Mouse (Mus musculus): ENCODE measurements at regions not wholly inside any gene's neighbourhood (a gene's known extent, or its start where the extent isn't known, plus 50 kb on each side); places are given as distances from the start of the nearest gene placed in this dataset.
A peak's percentile ranks its signal among the peaks of the same experiment; 100 is the strongest.

- DNase-seq (ENCODE audit: low read depth, low spot score) (peak; percentile 10), ATAC-seq (no peak)
- H3K27me3 ChIP-seq, result no peaks in the 10 kb centered on the region
- POLR2A ChIA-PET, result interaction anchor here (0.7 kb wide), 2 partner anchors 180 to 422 kb away, joined by 4 to 5 read pairs; no protein-coding TSS in a partner anchor
- no peak for TF ChIP-seq CTCF (IDR thresholded peaks at IDR 0.05)
- CTCF ChIA-PET, result no interaction called here
- in situ Hi-C loops (cut with MboI; ENCODE audit: low pct_unique_long_range_greater_than_20kb), result no loop called here
These were observed 542.0 kb upstream of the Adam5 start for GRCm38 (mm10) chr8:25366181-25366580.

- ChIA-PET POLR2A (no interaction called here), CTCF (interaction anchor here (1.0 to 1.6 kb wide), 4 partner anchors 8 to 79 kb away, joined by 3 to 4 read pairs (median 3); no protein-coding TSS in a partner anchor)
- no peak for TF ChIP-seq CTCF (IDR thresholded peaks at IDR 0.05)
- no peak for DNase-seq (ENCODE audit: low read depth, low spot score)
- H3K27me3 ChIP-seq, result no peaks in the 10 kb centered on the region
- no peak for ATAC-seq
- in situ Hi-C loops (cut with MboI; ENCODE audit: low pct_unique_long_range_greater_than_20kb), result no loop called here
These were observed 538.5 kb upstream of the Adam5 start for GRCm38 (mm10) chr8:25362656-25363055.

GRCm38 (mm10) chr8:25362146-25362545 is 538.0 kb upstream of the Adam5 start:
- ChIA-PET CTCF (interaction anchor here (1.0 to 1.6 kb wide), 4 partner anchors 9 to 78 kb away, joined by 3 to 4 read pairs (median 3); no protein-coding TSS in a partner anchor), POLR2A (no interaction called here)
- DNase-seq (ENCODE audit: low read depth, low spot score), result no peak
- no peak for ATAC-seq
- no peak for TF ChIP-seq CTCF (IDR thresholded peaks at IDR 0.05)
- no peaks in the 10 kb centered on the region for H3K27me3 ChIP-seq
- in situ Hi-C loops (cut with MboI; ENCODE audit: low pct_unique_long_range_greater_than_20kb), result no loop called here

GRCm38 (mm10) chr8:25361420-25361819 is 537.3 kb upstream of the Adam5 start:
- H3K27me3 ChIP-seq, result no peaks in the 10 kb centered on the region
- ChIA-PET CTCF (interaction anchor here (1.1 to 1.6 kb wide), 3 partner anchors 8 to 14 kb away, joined by 3 to 4 read pairs (median 3); no protein-coding TSS in a partner anchor), POLR2A (no interaction called here)
- in situ Hi-C loops (cut with MboI; ENCODE audit: low pct_unique_long_range_greater_than_20kb), result no loop called here
- ATAC-seq (no peak), DNase-seq (ENCODE audit: low read depth, low spot score) (no peak)
- peak; percentile 51 for TF ChIP-seq CTCF (IDR thresholded peaks at IDR 0.05)

- H3K27me3 ChIP-seq, result no peaks in the 10 kb centered on the region
- DNase-seq (ENCODE audit: low read depth, low spot score) (no peak), ATAC-seq (no peak)
- CTCF ChIA-PET, result interaction anchor here (0.8 to 1.4 kb wide), 2 partner anchors 13 to 18 kb away, joined by 3 read pairs; no protein-coding TSS in a partner anchor
- in situ Hi-C loops (cut with MboI; ENCODE audit: low pct_unique_long_range_greater_than_20kb), result no loop called here
- TF ChIP-seq CTCF (IDR thresholded peaks at IDR 0.05), result no peak
- POLR2A ChIA-PET, result no interaction called here
These were observed 534.5 kb upstream of the Adam5 start for GRCm38 (mm10) chr8:25358539-25359165.

- DNase-seq (ENCODE audit: low read depth, low spot score) (no peak), ATAC-seq (no peak)
- POLR2A ChIA-PET, result no interaction called here
- no peak for TF ChIP-seq CTCF (IDR thresholded peaks at IDR 0.05)
- no peaks in the 10 kb centered on the region for H3K27me3 ChIP-seq
- in situ Hi-C loops (cut with MboI; ENCODE audit: low pct_unique_long_range_greater_than_20kb), result no loop called here
- CTCF ChIA-PET, result interaction anchor here (0.9 to 1.8 kb wide), 3 partner anchors 8 to 17 kb away, joined by 3 to 4 read pairs (median 4); no protein-coding TSS in a partner anchor
These were observed 529.9 kb upstream of the Adam5 start for GRCm38 (mm10) chr8:25353822-25354770.

- no peaks in the 10 kb centered on the region for H3K27me3 ChIP-seq
- POLR2A ChIA-PET, result no interaction called here
- CTCF ChIA-PET, result interaction anchor here (0.9 to 1.8 kb wide), 3 partner anchors 9 to 17 kb away, joined by 3 to 4 read pairs (median 4); no protein-coding TSS in a partner anchor
- TF ChIP-seq CTCF (IDR thresholded peaks at IDR 0.05), result no peak
- ATAC-seq, result no peak
- no peak for DNase-seq (ENCODE audit: low read depth, low spot score)
- in situ Hi-C loops (cut with MboI; ENCODE audit: low pct_unique_long_range_greater_than_20kb), result no loop called here
These were observed 529.2 kb upstream of the Adam5 start for GRCm38 (mm10) chr8:25353405-25353804.

GRCm38 (mm10) chr8:25348003-25348683 is 524.0 kb upstream of the Adam5 start:
- no peak for TF ChIP-seq CTCF (IDR thresholded peaks at IDR 0.05)
- POLR2A ChIA-PET, result no interaction called here
- no peaks in the 10 kb centered on the region for H3K27me3 ChIP-seq
- DNase-seq (ENCODE audit: low read depth, low spot score) (no peak), ATAC-seq (no peak)
- CTCF ChIA-PET, result no interaction called here
- in situ Hi-C loops (cut with MboI; ENCODE audit: low pct_unique_long_range_greater_than_20kb), result no loop called here

GRCm38 (mm10) chr8:25343160-25343602 is 519.0 kb upstream of the Adam5 start:
- in situ Hi-C loops (cut with MboI; ENCODE audit: low pct_unique_long_range_greater_than_20kb), result no loop called here
- no peak for ATAC-seq
- CTCF ChIA-PET, result interaction anchor here (1.7 kb wide), 1 partner anchor 20 kb away, joined by 5 read pairs; no protein-coding TSS in a partner anchor
- no peak for TF ChIP-seq CTCF (IDR thresholded peaks at IDR 0.05)
- DNase-seq (ENCODE audit: low read depth, low spot score), result no peak
- H3K27me3 ChIP-seq, result no peaks in the 10 kb centered on the region
- POLR2A ChIA-PET, result no interaction called here

GRCm38 (mm10) chr8:25342501-25342900 is 518.3 kb upstream of the Adam5 start:
- CTCF ChIA-PET, result interaction anchor here (1.7 kb wide), 1 partner anchor 21 kb away, joined by 5 read pairs; no protein-coding TSS in a partner anchor
- no peaks in the 10 kb centered on the region for H3K27me3 ChIP-seq
- DNase-seq (ENCODE audit: low read depth, low spot score), result no peak
- POLR2A ChIA-PET, result no interaction called here
- no peak for ATAC-seq
- in situ Hi-C loops (cut with MboI; ENCODE audit: low pct_unique_long_range_greater_than_20kb), result no loop called here
- no peak for TF ChIP-seq CTCF (IDR thresholded peaks at IDR 0.05)
